Mouse (Mus musculus) MEL (cell line): ENCODE data around the gene Rnf103.

ENCODE experiments used
- CHD1 ChIP-seq: IDR thresholded peaks from 2 replicates; pipeline ENCODE4 v1.6.1; 2012; ENCODE audit warnings: low read depth, mild to moderate bottlenecking, inconsistent platforms, low read length, improper control_type of control experiment
- CTCF ChIP-seq, 3 experiments: IDR thresholded peaks in 2 of 3; conservative IDR thresholded peaks in 1 of 3; 2 replicates each; pipeline ENCODE4 v1.5.1; 2011 to 2012; ENCODE audit warnings: low read length in 3 of 3, low read depth in 2 of 3, mild to moderate bottlenecking in 2 of 3, improper control_type of control experiment in 1 of 3, inconsistent platforms in 1 of 3, mixed read lengths in 1 of 3, moderate library complexity in 1 of 3; ENCODE audit not compliant: control insufficient read depth in 1 of 3, insufficient read depth in 1 of 3, poor library complexity in 1 of 3, severe bottlenecking in 1 of 3
- GABPA ChIP-seq: IDR thresholded peaks from 2 replicates; pipeline ENCODE4 v1.6.1; 2012; ENCODE audit warnings: low read depth, mild to moderate bottlenecking, inconsistent platforms, low read length, improper control_type of control experiment, moderate library complexity
- HCFC1 ChIP-seq: IDR thresholded peaks from 2 replicates; pipeline ENCODE4 v1.6.1; 2012; ENCODE audit warnings: low read depth, mild to moderate bottlenecking, inconsistent platforms, low read length, improper control_type of control experiment, moderate library complexity
- KAT2A ChIP-seq: conservative IDR thresholded peaks from 2 replicates; pipeline ENCODE4 v1.6.1; 2012; ENCODE audit warnings: low read depth, low read length, improper control_type of control experiment, inconsistent platforms
- MAFK ChIP-seq: IDR thresholded peaks from 2 replicates; pipeline ENCODE4 v1.6.1; 2011; ENCODE audit warnings: low read depth, mild to moderate bottlenecking, low read length, improper control_type of control experiment, borderline replicate concordance
- MAX ChIP-seq: IDR thresholded peaks from 2 replicates; pipeline ENCODE4 v1.6.1; 2011; ENCODE audit warnings: low read length, improper control_type of control experiment
- MEF2A ChIP-seq: IDR thresholded peaks from 2 replicates; pipeline ENCODE4 v1.6.1; 2014; ENCODE audit warnings: low read depth, mild to moderate bottlenecking, inconsistent platforms, low read length, improper control_type of control experiment; ENCODE audit not compliant: poor library complexity, insufficient replicate concordance, severe bottlenecking; ENCODE audit errors: extremely low read depth
- POLR2A ChIP-seq, 2 experiments: IDR thresholded peaks; 2 replicates each; pipeline ENCODE4 v1.6.1; 2011 to 2012; ENCODE audit warnings: low read length in 2 of 2, mild to moderate bottlenecking in 2 of 2, control low read depth in 1 of 2, improper control_type of control experiment in 1 of 2, low read depth in 1 of 2, moderate library complexity in 1 of 2; ENCODE audit not compliant: control insufficient read depth in 1 of 2, insufficient read depth in 1 of 2, poor library complexity in 1 of 2
- POLR2AphosphoS5 ChIP-seq: IDR thresholded peaks from 2 replicates; pipeline ENCODE4 v1.6.1; 2012; ENCODE audit warnings: low read depth, borderline replicate concordance, mild to moderate bottlenecking, inconsistent platforms, low read length, moderate library complexity, mixed read lengths
- RCOR1 ChIP-seq: IDR thresholded peaks from 2 replicates; pipeline ENCODE4 v1.6.1; 2012; ENCODE audit warnings: low read depth, mild to moderate bottlenecking, inconsistent platforms, low read length, improper control_type of control experiment
- TAL1 ChIP-seq: IDR thresholded peaks from 2 replicates; pipeline ENCODE4 v1.6.1; 2012; ENCODE audit warnings: mild to moderate bottlenecking, inconsistent platforms, low read length, moderate library complexity, mixed read lengths

DNA sequence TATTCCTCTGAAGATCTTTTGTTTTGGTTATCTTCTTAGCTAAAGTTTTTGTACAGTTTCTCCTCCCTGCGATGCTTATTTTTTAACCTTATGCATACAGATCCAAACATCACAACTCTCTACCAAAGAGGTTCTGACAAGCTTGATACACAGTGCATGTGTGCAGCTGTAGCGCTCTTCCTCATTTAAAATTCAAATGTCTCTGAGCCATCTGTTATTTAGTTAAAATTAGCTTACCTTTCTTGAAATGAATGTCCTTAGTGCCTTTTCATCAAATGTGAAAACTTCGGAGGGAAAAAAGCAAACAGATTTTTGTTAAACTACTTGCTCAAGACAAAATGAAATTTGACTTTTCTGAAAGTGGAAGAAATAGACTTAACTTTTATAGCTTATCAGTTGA, 28.5 kb upstream of the Rnf103 start:
- no peak for TF ChIP-seq CTCF (IDR thresholded peaks at IDR 0.05 in 2 of 3, conservative IDR thresholded peaks at IDR 0.05 in 1 of 3; ENCODE audit: control insufficient read depth in 1 of 3, insufficient read depth in 1 of 3, low read depth in 2 of 3, low read length in 3 of 3, poor library complexity in 1 of 3, severe bottlenecking in 1 of 3)
- no peak for TF ChIP-seq POLR2A (IDR thresholded peaks at IDR 0.05; ENCODE audit: control insufficient read depth in 1 of 2, insufficient read depth in 1 of 2, low read depth in 1 of 2, low read length in 2 of 2, poor library complexity in 1 of 2)
- no peak for TF ChIP-seq CHD1
- no peak for TF ChIP-seq MEF2A
- no peak for TF ChIP-seq POLR2AphosphoS5
- no peak for TF ChIP-seq MAFK
- no peak for TF ChIP-seq MAX
- TF ChIP-seq KAT2A, result no peak
- no peak for TF ChIP-seq GABPA
- TF ChIP-seq RCOR1, result no peak
- TF ChIP-seq HCFC1, result no peak
- TF ChIP-seq TAL1, result no peak
